Mouse (Mus musculus): ENCODE results near the gene Il1b. TPM values are rescaled to one million over a fixed set of nuclear protein-coding genes. Genes with fewer than 3 reads are reported as not detected.

Gene Il1b
- polyA plus RNA-seq, 1 experiment = 0.72 TPM

GRCm38 (mm10) chr2:129407596-129407995 is 36.7 kb upstream of the Il1b start:
- Histone ChIP-seq H3K27me3 (replicated peaks; ENCODE audit: control insufficient read depth, insufficient read depth, low read length) (no peaks in the 10 kb centered on the region), H3K4me1 (ENCODE audit: control insufficient read depth, insufficient read depth, low read length) (no peaks in the 10 kb centered on the region), H3K27ac (ENCODE audit: insufficient read depth, low read depth, low read length) (no peak overlapping the region), H3K4me3 (ENCODE audit: insufficient read depth, low read depth, low read length) (no peak overlapping the region), H3K36me3 (ENCODE audit: control insufficient read depth, insufficient read depth, low read length) (no peaks in the 10 kb centered on the region)
- TF ChIP-seq CTCF (conservative IDR thresholded peaks at IDR 0.05; ENCODE audit: insufficient read depth, insufficient read length, low read depth, low read length) = no peak
- TF ChIP-seq POLR2A (IDR thresholded peaks at IDR 0.05; ENCODE audit: low read depth, low read length) = no peak
- DNase-seq = no peak
- 81% methylated on average over 13 of the region's 13 CpGs for WGBS

GRCm38 (mm10) chr2:129406508-129406907 is 35.6 kb upstream of the Il1b start:
- 86% methylated on average over 8 of the region's 8 CpGs for WGBS
- no peak for TF ChIP-seq POLR2A (IDR thresholded peaks at IDR 0.05; ENCODE audit: low read depth, low read length)
- TF ChIP-seq CTCF (conservative IDR thresholded peaks at IDR 0.05; ENCODE audit: insufficient read depth, insufficient read length, low read depth, low read length) = no peak
- Histone ChIP-seq H3K36me3 (ENCODE audit: control insufficient read depth, insufficient read depth, low read length) (no peaks in the 10 kb centered on the region), H3K4me1 (ENCODE audit: control insufficient read depth, insufficient read depth, low read length) (no peaks in the 10 kb centered on the region), H3K4me3 (ENCODE audit: insufficient read depth, low read depth, low read length) (no peak overlapping the region), H3K27ac (ENCODE audit: insufficient read depth, low read depth, low read length) (no peak overlapping the region), H3K27me3 (replicated peaks; ENCODE audit: control insufficient read depth, insufficient read depth, low read length) (no peaks in the 10 kb centered on the region)
- no peak for DNase-seq

DNA sequence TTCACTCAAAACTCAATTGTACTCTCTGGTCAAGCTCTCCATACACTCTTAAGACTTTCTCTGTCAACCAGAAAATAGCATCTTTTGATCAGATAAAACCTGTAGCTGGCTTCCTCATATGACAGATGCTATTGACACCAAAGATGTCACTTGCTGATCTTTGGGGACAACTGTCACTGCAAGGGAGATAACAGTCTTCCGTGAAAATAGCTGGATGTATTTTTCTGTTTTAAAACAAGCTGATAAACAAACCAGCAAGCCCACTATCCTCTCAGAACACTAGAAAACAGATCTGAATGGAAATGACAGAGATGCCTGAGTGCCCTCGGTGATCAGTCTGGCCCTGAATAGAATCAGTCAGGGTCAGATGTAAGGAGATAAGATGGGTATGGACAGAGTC is 32.8 kb upstream of the Il1b start:
- no peak for DNase-seq
- Histone ChIP-seq H3K36me3 (ENCODE audit: control insufficient read depth, insufficient read depth, low read length) (no peaks in the 10 kb centered on the region), H3K27ac (ENCODE audit: insufficient read depth, low read depth, low read length) (no peak overlapping the region), H3K4me3 (ENCODE audit: insufficient read depth, low read depth, low read length) (no peak overlapping the region), H3K4me1 (ENCODE audit: control insufficient read depth, insufficient read depth, low read length) (no peaks in the 10 kb centered on the region), H3K27me3 (replicated peaks; ENCODE audit: control insufficient read depth, insufficient read depth, low read length) (no peaks in the 10 kb centered on the region)
- no peak for TF ChIP-seq POLR2A (IDR thresholded peaks at IDR 0.05; ENCODE audit: low read depth, low read length)
- WGBS = 96% methylated on average over 2 of the region's 2 CpGs

DNA sequence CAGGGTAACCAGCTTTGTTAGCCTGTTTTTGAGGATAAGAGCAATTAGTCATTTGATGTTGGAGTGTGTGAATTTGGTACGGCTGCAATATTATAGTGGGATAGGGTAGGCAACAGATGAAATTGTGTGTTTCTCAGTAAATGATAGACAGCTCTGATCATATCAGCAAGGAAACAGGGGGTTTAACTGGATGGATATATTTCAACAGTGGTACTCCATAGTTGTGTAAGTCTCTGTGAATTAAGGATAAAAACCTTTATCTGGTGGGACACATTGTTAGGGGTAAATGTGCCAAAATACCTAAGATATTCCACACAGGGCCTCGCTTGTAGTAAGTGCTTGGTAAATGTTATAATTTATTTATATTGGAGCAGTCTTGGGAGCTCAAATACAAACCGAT is 31.4 kb upstream of the Il1b start:
- WGBS = 84% methylated on average over 3 of the region's 3 CpGs
- Histone ChIP-seq H3K27me3 (replicated peaks; ENCODE audit: control insufficient read depth, insufficient read depth, low read length) (no peaks in the 10 kb centered on the region), H3K27ac (ENCODE audit: insufficient read depth, low read depth, low read length) (no peak overlapping the region), H3K36me3 (ENCODE audit: control insufficient read depth, insufficient read depth, low read length) (no peaks in the 10 kb centered on the region), H3K4me3 (ENCODE audit: insufficient read depth, low read depth, low read length) (no peak overlapping the region), H3K4me1 (ENCODE audit: control insufficient read depth, insufficient read depth, low read length) (no peaks in the 10 kb centered on the region)
- no peak for DNase-seq
- no peak for TF ChIP-seq CTCF (conservative IDR thresholded peaks at IDR 0.05; ENCODE audit: insufficient read depth, insufficient read length, low read depth, low read length)
- no peak for TF ChIP-seq POLR2A (IDR thresholded peaks at IDR 0.05; ENCODE audit: low read depth, low read length)

DNA sequence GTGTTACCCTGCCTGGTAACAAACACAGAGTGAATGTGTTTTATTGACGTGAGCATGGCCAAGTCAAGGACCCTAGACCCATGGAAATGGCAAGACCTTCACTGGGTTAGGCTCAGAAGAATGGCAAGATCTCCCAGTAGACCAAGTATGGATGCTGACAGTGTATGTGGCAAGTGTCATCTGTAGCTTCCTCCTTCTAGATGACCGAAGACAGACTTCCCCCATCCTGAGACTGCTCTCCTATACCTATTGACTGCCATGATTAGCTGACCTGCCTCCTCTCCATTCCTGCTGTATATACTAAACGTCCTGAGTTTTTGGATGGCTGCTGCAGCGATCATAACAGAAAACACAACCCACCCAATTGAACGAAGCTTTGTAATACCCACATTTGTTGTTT is 30.9 kb upstream of the Il1b start:
- no peak overlapping the region for H3K4me3 ChIP-seq (ENCODE audit: insufficient read depth, low read depth, low read length)
- no peak overlapping the region for H3K27ac ChIP-seq (ENCODE audit: insufficient read depth, low read depth, low read length)
- H3K27me3 ChIP-seq (replicated peaks; ENCODE audit: control insufficient read depth, insufficient read depth, low read length) = no peaks in the 10 kb centered on the region
- no peaks in the 10 kb centered on the region for H3K4me1 ChIP-seq (ENCODE audit: control insufficient read depth, insufficient read depth, low read length)
- TF ChIP-seq CTCF (conservative IDR thresholded peaks at IDR 0.05; ENCODE audit: insufficient read depth, insufficient read length, low read depth, low read length) = no peak
- TF ChIP-seq POLR2A (IDR thresholded peaks at IDR 0.05; ENCODE audit: low read depth, low read length) = no peak
- 92% methylated on average over 5 of the region's 5 CpGs for whole genome bisulfite sequencing
- DNase-seq = no peak
- H3K36me3 ChIP-seq (ENCODE audit: control insufficient read depth, insufficient read depth, low read length) = no peaks in the 10 kb centered on the region

GRCm38 (mm10) chr2:129398176-129398575 is 27.2 kb upstream of the Il1b start:
- Histone ChIP-seq H3K27ac (ENCODE audit: insufficient read depth, low read depth, low read length) (no peak overlapping the region), H3K4me1 (ENCODE audit: control insufficient read depth, insufficient read depth, low read length) (no peaks in the 10 kb centered on the region), H3K36me3 (ENCODE audit: control insufficient read depth, insufficient read depth, low read length) (no peaks in the 10 kb centered on the region), H3K27me3 (replicated peaks; ENCODE audit: control insufficient read depth, insufficient read depth, low read length) (no peaks in the 10 kb centered on the region), H3K4me3 (ENCODE audit: insufficient read depth, low read depth, low read length) (no peak overlapping the region)
- TF ChIP-seq POLR2A (IDR thresholded peaks at IDR 0.05; ENCODE audit: low read depth, low read length) (no peak), CTCF (conservative IDR thresholded peaks at IDR 0.05; ENCODE audit: insufficient read depth, insufficient read length, low read depth, low read length) (no peak)
- 65% methylated on average over 3 of the region's 3 CpGs for WGBS
- no peak for DNase-seq

DNA sequence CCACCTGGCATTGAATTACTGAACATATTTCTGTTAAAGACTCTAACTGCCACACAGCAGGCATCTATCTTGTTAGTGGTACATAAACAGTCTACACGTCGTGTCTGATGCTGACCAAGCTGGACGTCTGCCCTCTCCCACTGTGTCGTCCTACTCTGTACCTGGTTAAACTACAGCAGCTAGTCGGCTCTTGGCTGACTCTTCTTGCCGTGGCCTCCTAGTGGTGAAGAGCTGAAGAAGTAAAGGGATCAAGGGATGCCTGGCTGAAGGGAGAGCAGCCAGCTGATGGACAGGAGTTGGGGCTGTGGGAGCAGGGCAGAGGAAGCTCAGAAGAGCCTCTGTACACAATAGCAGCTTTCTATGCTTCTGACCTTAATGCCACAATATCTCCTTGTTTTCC is 22.6 kb upstream of the Il1b start:
- DNase-seq = peak; percentile 21
- Histone ChIP-seq H3K27me3 (replicated peaks; ENCODE audit: control insufficient read depth, insufficient read depth, low read length) (no peaks in the 10 kb centered on the region), H3K4me3 (ENCODE audit: insufficient read depth, low read depth, low read length) (no peak overlapping the region), H3K36me3 (ENCODE audit: control insufficient read depth, insufficient read depth, low read length) (no peaks in the 10 kb centered on the region), H3K4me1 (ENCODE audit: control insufficient read depth, insufficient read depth, low read length) (no peaks in the 10 kb centered on the region), H3K27ac (ENCODE audit: insufficient read depth, low read depth, low read length) (no peak overlapping the region)
- TF ChIP-seq CTCF (conservative IDR thresholded peaks at IDR 0.05; ENCODE audit: insufficient read depth, insufficient read length, low read depth, low read length) (peak; percentile 57), POLR2A (IDR thresholded peaks at IDR 0.05; ENCODE audit: low read depth, low read length) (no peak)
- WGBS = 21% methylated on average over 6 of the region's 6 CpGs

- Histone ChIP-seq H3K4me3 (ENCODE audit: insufficient read depth, low read depth, low read length) (no peak overlapping the region), H3K27ac (ENCODE audit: insufficient read depth, low read depth, low read length) (no peak overlapping the region), H3K36me3 (ENCODE audit: control insufficient read depth, insufficient read depth, low read length) (no peaks in the 10 kb centered on the region), H3K4me1 (ENCODE audit: control insufficient read depth, insufficient read depth, low read length) (no peaks in the 10 kb centered on the region), H3K27me3 (replicated peaks; ENCODE audit: control insufficient read depth, insufficient read depth, low read length) (no peaks in the 10 kb centered on the region)
- no peak for TF ChIP-seq POLR2A (IDR thresholded peaks at IDR 0.05; ENCODE audit: low read depth, low read length)
- no peak for TF ChIP-seq CTCF (conservative IDR thresholded peaks at IDR 0.05; ENCODE audit: insufficient read depth, insufficient read length, low read depth, low read length)
- DNase-seq = no peak
- WGBS = 79% methylated on average over 5 of the region's 5 CpGs
These were observed 19.2 kb upstream of the Il1b start for GRCm38 (mm10) chr2:129390161-129390560.

All from kidney, adult 2 months (tissue).